In the genomic region with DNA sequence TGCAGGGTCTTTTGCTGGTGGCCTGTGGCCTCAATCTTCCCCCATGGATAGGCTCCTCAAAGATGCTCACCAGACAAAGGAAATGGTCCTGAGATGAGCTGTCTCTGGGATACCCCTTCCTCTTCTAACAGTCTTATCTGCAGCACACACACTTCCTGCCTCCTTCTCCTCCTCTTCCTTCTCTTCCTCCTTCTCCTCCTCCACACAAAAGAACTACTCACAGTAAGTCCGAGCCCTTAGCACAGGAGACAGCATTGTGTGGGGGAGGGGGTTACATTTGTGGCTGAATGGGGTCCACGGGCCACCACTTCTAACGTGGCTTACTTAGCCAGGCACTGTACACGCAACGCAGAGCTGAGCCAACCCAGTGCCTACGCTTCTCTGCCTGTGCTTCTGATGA, we compare ENCODE assay signal across 1 mouse cellular context.
TF ChIP-seq lines count a peak whose summit lies in the region.

No protein-coding gene starts in this region.

TF ChIP-seq in MEL, 35 proteins besides CTCF, POLR2A, EP300 and RAD21 (continued from another document):
- no peak for TF ChIP-seq USF2 (IDR thresholded peaks at IDR 0.05; ENCODE audit: borderline replicate concordance in 1 of 2, insufficient read depth in 1 of 2, low read depth in 1 of 2, low read length in 2 of 2)
- peak; percentile 94 for TF ChIP-seq TBP (IDR thresholded peaks at IDR 0.05; ENCODE audit: low read depth, low read length)
- no peak for TF ChIP-seq UBTF (IDR thresholded peaks at IDR 0.05; ENCODE audit: borderline replicate concordance, insufficient read depth, low read depth, low read length)
- TF ChIP-seq BHLHE40 (IDR thresholded peaks at IDR 0.05; ENCODE audit: borderline replicate concordance, low read depth, low read length), result peak; percentile 65
- peak; percentile 66 for TF ChIP-seq MYB (IDR thresholded peaks at IDR 0.05; ENCODE audit: low read depth, low read length)
- TF ChIP-seq ZC3H11A (IDR thresholded peaks at IDR 0.05; ENCODE audit: low read depth, low read length), result no peak
- peak; percentile 84 for TF ChIP-seq ETS1 (IDR thresholded peaks at IDR 0.05; ENCODE audit: low read depth, low read length)
- no peak for TF ChIP-seq MEF2A (IDR thresholded peaks at IDR 0.05; ENCODE audit: extremely low read depth, insufficient replicate concordance, low read depth, low read length, poor library complexity, severe bottlenecking)
- TF ChIP-seq TAL1 (IDR thresholded peaks at IDR 0.05; ENCODE audit: low read length), result peak; percentile 95
- TF ChIP-seq HCFC1 (IDR thresholded peaks at IDR 0.05; ENCODE audit: low read depth, low read length), result peak; percentile 69
- TF ChIP-seq ZNF384 (IDR thresholded peaks at IDR 0.05; ENCODE audit: low read depth, low read length), result no peak
- TF ChIP-seq GATA1 (IDR thresholded peaks at IDR 0.05; ENCODE audit: low read depth, low read length), result peak; percentile 98
- TF ChIP-seq ELF1 (IDR thresholded peaks at IDR 0.05; ENCODE audit: low read depth, low read length), result peak; percentile 79
- TF ChIP-seq TCF12 (IDR thresholded peaks at IDR 0.05; ENCODE audit: low read depth, low read length), result peak; percentile 98
- TF ChIP-seq CHD1 (IDR thresholded peaks at IDR 0.05; ENCODE audit: low read depth, low read length), result 0 out of 2 replicates have a peak, but pooled peaks have one; percentile 63
- peak; percentile 89 for TF ChIP-seq ZMIZ1 (IDR thresholded peaks at IDR 0.05; ENCODE audit: low read depth, low read length)
- peak; percentile 71; the same call in 1 of the 2 replicates for TF ChIP-seq POLR2AphosphoS2 (IDR thresholded peaks at IDR 0.05; ENCODE audit: low read length)
- no peak for TF ChIP-seq SMC3 (IDR thresholded peaks at IDR 0.05; ENCODE audit: low read depth, low read length)
- no peak for TF ChIP-seq POLR2AphosphoS5 (IDR thresholded peaks at IDR 0.05; ENCODE audit: borderline replicate concordance, low read depth, low read length)
- TF ChIP-seq RCOR1 (IDR thresholded peaks at IDR 0.05; ENCODE audit: low read depth, low read length), result peak; percentile 88
- TF ChIP-seq MAFK (IDR thresholded peaks at IDR 0.05; ENCODE audit: borderline replicate concordance, low read depth, low read length), result peak; percentile 28; the same call in 1 of the 2 replicates
- TF ChIP-seq MYC (IDR thresholded peaks at IDR 0.05; ENCODE audit: low read depth, low read length), result peak; percentile 59; the same call in 1 of the 2 replicates
- no peak for TF ChIP-seq ZKSCAN1 (IDR thresholded peaks at IDR 0.05; ENCODE audit: low read depth, low read length)
- TF ChIP-seq NRF1 (IDR thresholded peaks at IDR 0.05; ENCODE audit: insufficient read depth, low read depth, low read length, poor library complexity, severe bottlenecking), result peak; percentile 21; the same call in 1 of the 2 replicates
- no peak for TF ChIP-seq KAT2A (conservative IDR thresholded peaks at IDR 0.05; ENCODE audit: low read depth, low read length)
- TF ChIP-seq SIN3A (IDR thresholded peaks at IDR 0.05; ENCODE audit: low read length), result peak; percentile 87
- TF ChIP-seq NELFE (IDR thresholded peaks at IDR 0.05; ENCODE audit: low read depth, low read length), result peak; percentile 80
- TF ChIP-seq USF1 (IDR thresholded peaks at IDR 0.05; ENCODE audit: low read depth, low read length), result 0 out of 2 replicates have a peak, but pooled peaks have one; percentile 13
- peak; percentile 88 for TF ChIP-seq MAZ (IDR thresholded peaks at IDR 0.05; ENCODE audit: low read depth, low read length)
TF ChIP-seq in MEL: peak in this region for 21.
